Mouse (Mus musculus): ENCODE measurements at regions not wholly inside any gene's neighbourhood (a gene's known extent, or its start where the extent isn't known, plus 50 kb on each side); places are given as distances from the start of the nearest gene placed in this dataset.

GRCm38 (mm10) chr10:117530859-117531602, 98.3 kb upstream of the Cpm start:
- Histone ChIP-seq H3K4me3 (replicated peaks; ENCODE audit: low read length) (no peak overlapping the region), H3K9ac (ENCODE audit: low read depth, low read length, severe bottlenecking) (no peak overlapping the region), H3K4me2 (replicated peaks; ENCODE audit: low read depth, low read length, severe bottlenecking) (no peak overlapping the region), H3K27me3 (ENCODE audit: control insufficient read depth, insufficient read depth, low read length) (no peaks in the 10 kb centered on the region), H3K9me3 (ENCODE audit: control insufficient read depth, low read length) (no peaks in the 10 kb centered on the region), H3K4me1 (ENCODE audit: control insufficient read depth, insufficient read depth, low read length) (no peaks in the 10 kb centered on the region), H3K36me3 (ENCODE audit: control insufficient read depth, insufficient read depth, low read length) (no peaks in the 10 kb centered on the region), H3K27ac (replicated peaks; ENCODE audit: low read depth, low read length) (no peak overlapping the region)
- 81% methylated on average over 10 of the region's 10 CpGs for WGBS
- no peak for ATAC-seq (ENCODE audit: low FRiP score, low read depth)
- DNase-seq (ENCODE audit: low spot score): no peak
- TF ChIP-seq POLR2A (IDR thresholded peaks at IDR 0.05; ENCODE audit: borderline replicate concordance, extremely low read depth, insufficient read depth, insufficient read length): no peak

GRCm38 (mm10) chr10:117530007-117530858, 99.1 kb upstream of the Cpm start:
- TF ChIP-seq POLR2A (IDR thresholded peaks at IDR 0.05; ENCODE audit: borderline replicate concordance, extremely low read depth, insufficient read depth, insufficient read length): no peak
- H3K9ac ChIP-seq (ENCODE audit: low read depth, low read length, severe bottlenecking): no peak overlapping the region
- WGBS: 71% methylated on average over 15 of the region's 15 CpGs
- no peak for DNase-seq (ENCODE audit: low spot score)
- no peak for ATAC-seq (ENCODE audit: low FRiP score, low read depth)
- H3K4me2 ChIP-seq (replicated peaks; ENCODE audit: low read depth, low read length, severe bottlenecking): no peak overlapping the region
- H3K4me3 ChIP-seq (replicated peaks; ENCODE audit: low read length): no peak overlapping the region
- no peaks in the 10 kb centered on the region for H3K36me3 ChIP-seq (ENCODE audit: control insufficient read depth, insufficient read depth, low read length)
- H3K4me1 ChIP-seq (ENCODE audit: control insufficient read depth, insufficient read depth, low read length): no peaks in the 10 kb centered on the region
- no peaks in the 10 kb centered on the region for H3K27me3 ChIP-seq (ENCODE audit: control insufficient read depth, insufficient read depth, low read length)
- no peaks in the 10 kb centered on the region for H3K9me3 ChIP-seq (ENCODE audit: control insufficient read depth, low read length)
- no peak overlapping the region for H3K27ac ChIP-seq (replicated peaks; ENCODE audit: low read depth, low read length)

GRCm38 (mm10) chr10:117529269-117530006, 99.9 kb upstream of the Cpm start:
- DNase-seq (ENCODE audit: low spot score) (no peak), ATAC-seq (ENCODE audit: low FRiP score, low read depth) (no peak)
- WGBS: 72% methylated on average over 7 of the region's 7 CpGs
- Histone ChIP-seq H3K27ac (replicated peaks; ENCODE audit: low read depth, low read length) (no peak overlapping the region), H3K4me2 (replicated peaks; ENCODE audit: low read depth, low read length, severe bottlenecking) (no peak overlapping the region), H3K4me1 (ENCODE audit: control insufficient read depth, insufficient read depth, low read length) (no peaks in the 10 kb centered on the region), H3K9ac (ENCODE audit: low read depth, low read length, severe bottlenecking) (no peak overlapping the region), H3K4me3 (replicated peaks; ENCODE audit: low read length) (no peak overlapping the region), H3K36me3 (ENCODE audit: control insufficient read depth, insufficient read depth, low read length) (no peaks in the 10 kb centered on the region), H3K27me3 (ENCODE audit: control insufficient read depth, insufficient read depth, low read length) (no peaks in the 10 kb centered on the region), H3K9me3 (ENCODE audit: control insufficient read depth, low read length) (no peaks in the 10 kb centered on the region)
- TF ChIP-seq POLR2A (IDR thresholded peaks at IDR 0.05; ENCODE audit: borderline replicate concordance, extremely low read depth, insufficient read depth, insufficient read length): no peak

GRCm38 (mm10) chr10:117528575-117529268, 100.6 kb upstream of the Cpm start:
- 72% methylated on average over 8 of the region's 8 CpGs for WGBS
- no peak overlapping the region for H3K27ac ChIP-seq (replicated peaks; ENCODE audit: low read depth, low read length)
- no peaks in the 10 kb centered on the region for H3K9me3 ChIP-seq (ENCODE audit: control insufficient read depth, low read length)
- no peak for DNase-seq (ENCODE audit: low spot score)
- ATAC-seq (ENCODE audit: low FRiP score, low read depth): no peak
- no peak overlapping the region for H3K4me3 ChIP-seq (replicated peaks; ENCODE audit: low read length)
- TF ChIP-seq POLR2A (IDR thresholded peaks at IDR 0.05; ENCODE audit: borderline replicate concordance, extremely low read depth, insufficient read depth, insufficient read length): no peak
- no peaks in the 10 kb centered on the region for H3K4me1 ChIP-seq (ENCODE audit: control insufficient read depth, insufficient read depth, low read length)
- H3K4me2 ChIP-seq (replicated peaks; ENCODE audit: low read depth, low read length, severe bottlenecking): no peak overlapping the region
- no peak overlapping the region for H3K9ac ChIP-seq (ENCODE audit: low read depth, low read length, severe bottlenecking)
- H3K36me3 ChIP-seq (ENCODE audit: control insufficient read depth, insufficient read depth, low read length): no peaks in the 10 kb centered on the region
- H3K27me3 ChIP-seq (ENCODE audit: control insufficient read depth, insufficient read depth, low read length): no peaks in the 10 kb centered on the region

GRCm38 (mm10) chr10:117527979-117528378, 101.3 kb upstream of the Cpm start:
- Histone ChIP-seq H3K9ac (ENCODE audit: low read depth, low read length, severe bottlenecking) (no peak overlapping the region), H3K9me3 (ENCODE audit: control insufficient read depth, low read length) (no peaks in the 10 kb centered on the region), H3K27ac (replicated peaks; ENCODE audit: low read depth, low read length) (no peak overlapping the region), H3K4me1 (ENCODE audit: control insufficient read depth, insufficient read depth, low read length) (no peaks in the 10 kb centered on the region), H3K4me3 (replicated peaks; ENCODE audit: low read length) (no peak overlapping the region), H3K4me2 (replicated peaks; ENCODE audit: low read depth, low read length, severe bottlenecking) (no peak overlapping the region), H3K27me3 (ENCODE audit: control insufficient read depth, insufficient read depth, low read length) (no peaks in the 10 kb centered on the region), H3K36me3 (ENCODE audit: control insufficient read depth, insufficient read depth, low read length) (no peaks in the 10 kb centered on the region)
- ATAC-seq (ENCODE audit: low FRiP score, low read depth) (no peak), DNase-seq (ENCODE audit: low spot score) (no peak)
- no peak for TF ChIP-seq POLR2A (IDR thresholded peaks at IDR 0.05; ENCODE audit: borderline replicate concordance, extremely low read depth, insufficient read depth, insufficient read length)
- 86% methylated on average over 6 of the region's 6 CpGs for WGBS

All from limb, embryonic 14.5 days (tissue).